Mouse (Mus musculus) embryonic fibroblast, embryonic 13.5 days (primary cell): ENCODE data around the gene Purb.

Source experiments
- CTCF ChIP-seq: IDR thresholded peaks from 2 replicates; pipeline ENCODE4 v1.5.1; 2011; ENCODE audit warnings: mild to moderate bottlenecking, control low read depth, low read length, moderate library complexity, borderline replicate concordance; ENCODE audit not compliant: insufficient read depth
- POLR2A ChIP-seq: IDR thresholded peaks from 2 replicates; pipeline ENCODE4 v1.6.1; 2011; ENCODE audit warnings: low read depth, mild to moderate bottlenecking, control low read depth, low read length, moderate library complexity

DNA sequence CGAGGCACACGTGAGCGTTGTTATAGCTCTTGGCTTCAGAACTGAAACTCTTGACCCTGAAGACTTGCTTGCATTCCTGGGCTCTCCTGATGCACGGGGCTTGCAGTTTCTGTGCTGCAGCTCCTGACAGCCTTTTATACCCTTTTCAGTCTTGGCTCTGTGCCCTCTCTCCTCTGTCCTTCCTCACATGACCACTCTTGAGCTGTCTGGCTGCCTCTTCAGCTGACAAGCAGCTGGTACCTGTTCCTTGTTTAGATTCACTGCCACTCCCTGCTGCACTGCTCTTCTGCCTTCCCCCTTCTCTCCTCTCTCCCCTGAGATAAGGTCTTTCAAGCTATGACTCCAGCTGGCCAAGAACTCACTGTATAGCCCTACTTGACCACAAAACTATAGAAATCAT, 28.2 kb downstream of the Purb start:
- TF ChIP-seq POLR2A (no peak), CTCF (no peak)
